Mouse (Mus musculus): ENCODE measurements around the gene Atrip.

GRCm38 (mm10) chr9:109091802-109092201, 17.9 kb upstream of the Atrip start:
- no peak for TF ChIP-seq CTCF (IDR thresholded peaks at IDR 0.05; ENCODE audit: low read depth, low read length)
- TF ChIP-seq POLR2A (IDR thresholded peaks at IDR 0.05; ENCODE audit: extremely low read depth, insufficient read depth, low read length): no peak

Data from liver, adult 2 months (tissue).